Mouse (Mus musculus): ENCODE measurements around the gene C8g.

C8g gene

GRCm38 (mm10) chr2:25467606-25468303 lies 33.8 kb downstream of the C8g start:
- DNase-seq (ENCODE audit: low spot score) = no peak

- no peak for DNase-seq (ENCODE audit: low spot score)
Measured at GRCm38 (mm10) chr2:25465816-25466635, 35.5 kb downstream of the C8g start.

- DNase-seq (ENCODE audit: low spot score) = no peak
Measured at GRCm38 (mm10) chr2:25465256-25465655, 36.3 kb downstream of the C8g start.

- no peak for DNase-seq (ENCODE audit: low spot score)
Measured at GRCm38 (mm10) chr2:25463630-25464029, 37.9 kb downstream of the C8g start.

- DNase-seq (ENCODE audit: low spot score) = no peak
Measured at GRCm38 (mm10) chr2:25461407-25461806, 40.1 kb downstream of the C8g start.

GRCm38 (mm10) chr2:25460551-25461309 lies 40.8 kb downstream of the C8g start, which contains the start of gene Paxx:
Gene Paxx, minus strand, starts transcription at chr2:25461094.
- peak; percentile 92 for DNase-seq (ENCODE audit: low spot score)

- no peak for DNase-seq (ENCODE audit: low spot score)
Measured at GRCm38 (mm10) chr2:25460135-25460534, 41.4 kb downstream of the C8g start.

- DNase-seq (ENCODE audit: low spot score) = no peak
Measured at GRCm38 (mm10) chr2:25458911-25459310, 42.6 kb downstream of the C8g start.

- no peak for DNase-seq (ENCODE audit: low spot score)
Measured at GRCm38 (mm10) chr2:25457022-25457896, 44.3 kb downstream of the C8g start.

- DNase-seq (ENCODE audit: low spot score) = no peak
Measured at GRCm38 (mm10) chr2:25456205-25456953, 45.1 kb downstream of the C8g start, which contains the start of gene Clic3. Gene Clic3, plus strand, starts transcription at chr2:25456838.

GRCm38 (mm10) chr2:25452951-25453350 lies 48.6 kb downstream of the C8g start:
- DNase-seq (ENCODE audit: low spot score) = no peak

- no peak for DNase-seq (ENCODE audit: low spot score)
Measured at GRCm38 (mm10) chr2:25450853-25451647, 50.5 kb downstream of the C8g start.
